Mouse (Mus musculus) right cerebral cortex, adult 18-20 months (tissue): ENCODE measurements at regions not wholly inside any gene's neighbourhood (a gene's known extent, or its start where the extent isn't known, plus 50 kb on each side); places are given as distances from the start of the nearest gene placed in this dataset.
"Not testable (repeated sequence)": the region's sequence is repeated elsewhere in the genome, so short reads cannot be mapped to it uniquely, and the experiment has no call there.

ENCODE experiments used
- DNase-seq: peaks from one replicate; pipeline ENCODE4 v3.0.0; 2022; ENCODE audit warnings: mixed read lengths

DNA sequence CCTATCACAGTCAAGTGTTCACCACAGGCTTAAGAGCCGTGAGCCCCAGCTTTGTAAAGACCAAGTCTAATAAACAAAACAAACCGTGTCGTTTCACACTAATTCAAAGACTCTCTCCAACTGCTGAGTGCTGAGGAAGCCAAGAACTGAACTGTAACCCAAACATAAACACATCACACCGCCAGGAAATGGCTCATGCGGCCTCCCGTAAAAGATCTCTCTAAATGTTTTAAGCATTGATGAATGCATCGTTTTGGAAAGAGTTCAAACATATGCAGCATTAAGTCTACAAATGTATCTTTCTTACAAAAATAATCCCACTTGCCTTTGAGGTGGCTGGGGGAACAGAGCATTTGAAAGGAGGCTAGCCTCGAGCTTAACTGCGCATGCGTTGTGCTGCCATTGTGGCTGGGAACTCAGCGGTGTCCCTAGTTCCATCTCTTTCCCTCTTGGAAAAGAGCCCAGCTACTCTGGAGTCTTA lies 280.7 kb downstream of the Gxylt1 start:
- no peak for DNase-seq

- no peak for DNase-seq
Measured at GRCm38 (mm10) chr15:92993538-92994190, 281.3 kb downstream of the Gxylt1 start.

GRCm38 (mm10) chr15:92975774-92976173 lies 299.2 kb downstream of the Gxylt1 start:
- DNase-seq, result peak; percentile 49

DNA sequence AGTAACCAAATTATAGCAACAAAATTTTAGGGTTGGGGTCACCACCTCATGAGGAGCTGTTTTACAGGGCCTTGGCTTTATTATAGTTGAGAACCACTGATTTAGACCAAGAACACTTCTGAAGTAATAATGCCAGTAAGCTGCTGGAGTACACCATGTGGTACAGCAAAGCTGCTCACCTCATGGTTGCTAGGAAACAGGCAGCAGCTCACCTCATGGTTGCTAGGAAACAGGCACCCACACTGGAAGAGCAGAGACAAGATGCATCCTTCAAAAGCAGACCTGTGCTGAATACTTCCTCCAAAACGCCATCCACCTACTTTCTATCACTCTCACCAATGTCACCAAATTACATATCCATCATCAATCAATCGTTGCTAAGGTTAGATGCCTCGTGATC lies 300.0 kb downstream of the Gxylt1 start:
- DNase-seq, result peak; percentile 78

DNA sequence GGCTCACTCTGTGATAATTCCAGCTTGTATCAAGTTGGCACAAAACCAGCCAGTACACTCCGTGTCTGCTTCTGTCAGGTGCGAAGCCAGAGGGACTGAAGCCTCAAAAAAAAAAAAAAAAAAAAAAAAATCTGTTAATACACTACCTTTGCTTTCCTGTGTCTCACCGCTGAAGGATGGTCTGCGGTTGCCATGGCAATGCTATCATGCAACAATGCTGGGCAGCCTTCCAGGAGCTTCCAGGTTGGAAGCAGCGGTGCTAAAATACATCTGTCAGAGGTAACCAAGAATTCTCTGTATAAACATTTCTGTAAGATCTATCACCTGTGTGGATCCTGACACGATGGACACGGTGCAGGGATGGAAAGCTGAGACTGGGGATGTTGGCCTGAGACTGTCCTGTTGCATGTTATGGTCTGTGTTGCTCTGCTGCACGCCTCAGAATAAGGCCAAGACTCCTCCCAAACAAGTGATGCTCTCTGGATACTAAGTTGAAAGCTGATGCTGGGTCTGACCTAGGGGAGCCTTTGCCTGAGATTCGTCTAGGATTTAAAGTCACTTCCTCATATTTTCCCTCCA lies 301.2 kb downstream of the Gxylt1 start:
- no peak for DNase-seq

DNA sequence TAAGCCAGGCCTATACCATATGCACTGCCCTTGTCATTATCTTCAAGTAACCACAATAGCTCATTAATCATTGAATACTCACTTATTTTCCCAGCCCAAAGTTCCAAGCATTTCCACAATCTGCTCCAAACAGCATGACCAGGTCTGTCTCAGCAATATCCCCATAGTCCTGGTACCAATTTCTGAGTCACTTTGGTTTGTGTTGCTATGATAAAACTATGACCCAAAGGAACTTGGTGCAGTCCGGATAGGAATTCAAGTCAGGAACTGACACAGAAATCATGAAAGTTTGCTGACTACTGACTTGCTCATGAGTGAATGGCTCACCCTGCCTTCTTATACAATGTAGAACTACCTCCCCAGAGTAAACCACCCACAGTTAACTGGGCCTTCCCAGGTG lies 309.4 kb downstream of the Gxylt1 start:
- DNase-seq, result no peak

DNA sequence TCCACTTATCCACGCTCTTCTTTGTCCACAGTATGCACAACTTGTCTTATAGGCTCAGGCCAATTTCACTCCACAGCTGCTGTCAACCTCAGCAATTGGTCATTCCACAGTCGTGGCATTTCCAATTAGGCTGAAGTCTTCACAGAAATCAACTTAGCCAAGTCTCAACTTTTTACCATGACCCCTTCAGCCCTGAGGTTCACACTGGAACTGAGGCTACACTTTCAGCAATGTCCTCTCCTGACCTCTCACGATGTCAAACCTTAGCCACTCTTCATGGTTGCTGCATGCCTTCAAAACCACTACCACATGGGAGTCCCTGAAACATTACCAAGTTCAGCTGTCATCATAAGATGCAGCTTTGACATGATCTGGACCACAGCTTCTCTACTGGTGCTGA lies 310.1 kb downstream of the Gxylt1 start:
- DNase-seq, result no peak

DNA sequence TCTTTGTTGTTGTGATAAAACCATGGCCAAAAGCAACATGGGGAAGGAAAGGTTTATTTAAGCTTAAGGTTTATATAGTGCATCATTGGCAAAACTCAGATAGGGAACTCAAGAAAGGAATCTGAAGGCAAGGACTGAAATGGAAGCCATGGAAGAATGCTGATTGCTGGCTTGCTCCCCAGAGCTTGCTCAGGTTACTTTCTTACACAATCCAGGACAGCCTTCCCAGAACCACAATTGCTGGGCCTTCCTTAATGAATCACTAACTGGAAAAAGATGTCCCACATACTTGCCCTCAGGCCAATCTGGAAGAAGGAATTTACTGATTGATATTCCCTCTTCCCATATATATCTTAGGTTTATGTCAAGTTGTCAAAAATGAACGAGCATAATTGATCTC lies 310.8 kb downstream of the Gxylt1 start:
- DNase-seq, result no peak

GRCm38 (mm10) chr15:92950912-92951311 lies 324.1 kb downstream of the Gxylt1 start:
- not testable (repeated sequence) for DNase-seq

GRCm38 (mm10) chr15:92946216-92946615 lies 328.8 kb downstream of the Gxylt1 start:
- no peak for DNase-seq

GRCm38 (mm10) chr15:92903821-92904220 lies 371.2 kb downstream of the Gxylt1 start:
- DNase-seq, result no peak

DNA sequence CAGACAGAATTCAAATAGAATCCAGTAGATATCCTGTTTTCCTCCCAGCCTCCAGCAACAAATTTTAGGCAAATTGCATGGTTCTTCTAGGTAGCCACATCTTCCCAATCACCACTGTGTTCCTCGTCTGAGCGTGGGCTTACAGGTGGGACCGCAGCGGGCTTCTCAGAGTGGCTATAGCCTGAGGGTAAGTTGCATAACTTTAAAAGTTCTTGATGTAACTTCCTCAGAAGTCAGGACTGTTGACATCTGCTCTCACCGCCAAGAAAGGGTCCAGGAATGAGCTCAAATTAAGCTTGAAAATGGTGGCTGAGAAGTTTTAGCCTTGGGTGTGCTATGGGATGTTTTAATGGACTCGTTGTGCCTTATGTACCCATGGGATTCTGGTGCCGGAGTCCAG lies 377.7 kb downstream of the Gxylt1 start:
- no peak for DNase-seq

DNA sequence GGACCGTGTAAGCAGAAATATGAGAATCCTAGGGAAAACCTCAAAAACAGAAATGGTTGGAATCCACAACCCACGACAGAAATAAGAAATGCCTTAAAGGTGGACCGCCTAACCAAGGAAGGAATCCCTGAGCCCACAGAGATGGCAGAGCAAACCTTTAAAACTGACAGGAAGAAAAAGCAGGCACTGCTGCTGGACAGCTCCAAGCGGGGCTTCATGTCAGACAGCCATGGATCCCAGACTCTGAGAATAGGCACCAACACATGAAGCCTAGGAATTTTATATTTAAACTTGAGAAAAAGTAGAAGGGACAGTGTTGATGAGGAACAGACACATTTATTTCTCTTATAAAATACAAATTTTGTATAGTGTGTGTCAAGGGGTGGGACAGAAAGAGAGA lies 379.1 kb downstream of the Gxylt1 start:
- DNase-seq, result no peak

GRCm38 (mm10) chr15:92876438-92876837 lies 398.5 kb downstream of the Gxylt1 start:
- no peak for DNase-seq

- DNase-seq, result no peak
Measured at GRCm38 (mm10) chr15:92864106-92864505, 410.9 kb downstream of the Gxylt1 start.

GRCm38 (mm10) chr15:92850854-92851253 lies 424.1 kb downstream of the Gxylt1 start:
- DNase-seq, result no peak

- no peak for DNase-seq
Measured at GRCm38 (mm10) chr15:92840035-92840434, 434.9 kb downstream of the Gxylt1 start.

DNA sequence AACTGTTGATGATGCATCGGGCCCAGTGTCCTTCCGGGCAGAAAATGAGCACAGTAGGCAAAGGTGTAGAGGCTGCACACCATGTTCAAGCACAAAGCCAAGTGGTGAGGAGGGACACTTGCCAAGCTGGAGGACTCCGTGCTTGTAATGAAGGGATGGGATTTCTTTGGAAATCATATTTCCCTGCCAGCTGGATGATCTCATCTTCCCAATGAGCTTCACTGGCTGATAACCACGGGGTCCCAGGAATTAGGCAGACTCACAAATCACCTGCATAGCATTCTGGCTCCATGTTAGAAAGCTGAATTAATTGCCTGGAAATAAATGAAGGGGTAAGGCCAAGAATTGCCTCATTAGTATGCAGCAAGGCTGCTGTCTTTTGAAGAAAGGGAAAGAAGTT lies 435.4 kb downstream of the Gxylt1 start:
- no peak for DNase-seq

DNA sequence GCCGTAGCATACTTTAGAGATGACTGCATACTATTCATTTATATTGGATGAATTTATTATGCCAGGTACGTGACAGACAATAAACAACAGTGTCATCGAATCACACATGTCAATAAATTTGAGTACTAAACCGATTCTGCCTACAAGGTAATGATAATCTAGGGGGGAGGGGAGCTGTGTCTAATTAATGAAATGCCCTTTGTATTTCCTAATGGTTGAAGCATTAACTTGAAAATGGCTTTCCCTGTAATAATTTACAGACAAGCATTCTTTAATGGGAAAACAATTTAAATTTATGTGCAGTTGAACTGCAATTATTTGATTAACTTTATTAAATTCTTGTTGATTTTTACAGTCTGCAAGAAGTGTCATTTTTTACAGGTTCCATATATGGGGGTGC lies 429.5 kb downstream of the Pdzrn4 start:
- no peak for DNase-seq
